Mouse (Mus musculus) E14TG2a.4 (cell line): Measurements from ENCODE around the gene Ggct.

Source experiments
- CTCF ChIP-seq: conservative IDR thresholded peaks from 2 replicates; pipeline ENCODE4 v1.5.1; 2014; ENCODE audit warnings: low read length
- NANOG ChIP-seq: IDR thresholded peaks from 2 replicates; pipeline ENCODE4 v1.6.1; 2014; ENCODE audit warnings: borderline replicate concordance, low read length, mixed read lengths
- POU5F1 ChIP-seq: IDR thresholded peaks from 2 replicates; pipeline ENCODE4 v1.6.1; 2014; ENCODE audit warnings: low read length, borderline replicate concordance

DNA sequence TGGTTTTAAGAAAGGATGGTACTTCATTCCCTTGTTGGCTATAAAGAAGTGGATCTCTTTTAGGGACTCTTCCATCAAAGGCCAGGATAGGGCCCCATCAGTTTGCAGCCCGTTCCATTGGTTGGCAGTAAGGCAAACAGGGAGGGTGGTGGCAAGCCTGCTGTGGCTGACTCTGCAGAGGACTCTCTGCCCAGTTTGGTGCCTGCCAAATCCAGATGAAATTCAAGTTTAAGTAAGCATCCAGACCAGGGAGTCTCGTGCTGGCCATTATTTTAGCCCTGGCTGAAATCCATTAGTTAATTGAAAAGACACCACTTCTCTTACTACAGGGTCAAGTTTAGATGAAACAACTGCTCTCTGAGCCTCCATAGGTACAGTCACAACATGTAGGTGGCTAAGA is 22.9 kb downstream of the Ggct start:
- no peak for TF ChIP-seq CTCF
- no peak for TF ChIP-seq POU5F1
- no peak for TF ChIP-seq NANOG
